Mouse (Mus musculus) embryonic facial prominence, embryonic 12.5 days (tissue): Measurements from ENCODE around the gene Actr10. TPM values are rescaled to one million over a fixed set of nuclear protein-coding genes. Genes with fewer than 3 reads are reported as not detected.
A peak's percentile ranks its signal among the peaks of the same experiment; 100 is the strongest.

Experiments used
- ATAC-seq: fragments of 200-750 bp; cut with Nextera tagmentation; 2 replicates; pipeline ENCODE4 v1.8.0; 2017; ENCODE audit not compliant: insufficient number of reproducible peaks, insufficient read depth, low FRiP score, low TSS enrichment
- H3K27ac ChIP-seq: fragments of 300-500 bp; sonication (generic); 2 replicates; pipeline ENCODE4 v1.5.1; 2016; ENCODE audit warnings: mild to moderate bottlenecking
- H3K27me3 ChIP-seq: fragments of 300-500 bp; sonication (generic); 2 replicates; pipeline ENCODE4 v1.6.1; 2016; ENCODE audit warnings: mild to moderate bottlenecking, moderate library complexity
- H3K36me3 ChIP-seq: fragments of 300-500 bp; sonication (generic); 2 replicates; pipeline ENCODE4 v1.6.1; 2016; ENCODE audit warnings: mild to moderate bottlenecking
- H3K4me1 ChIP-seq: fragments of 300-500 bp; sonication (generic); 2 replicates; pipeline ENCODE4 v1.6.1; 2016
- H3K4me2 ChIP-seq: fragments of 300-500 bp; sonication (generic); replicated peaks from 2 replicates; pipeline ENCODE4 v1.6.1; 2016; ENCODE audit warnings: mild to moderate bottlenecking, moderate library complexity
- H3K4me3 ChIP-seq: fragments of 300-500 bp; sonication (generic); 2 replicates; pipeline ENCODE4 v1.5.1; 2016; ENCODE audit warnings: mild to moderate bottlenecking
- H3K9ac ChIP-seq: fragments of 300-500 bp; sonication (generic); 2 replicates; pipeline ENCODE4 v1.6.1; 2016; ENCODE audit warnings: mild to moderate bottlenecking, moderate library complexity
- H3K9me3 ChIP-seq: fragments of 300-500 bp; sonication (generic); 2 replicates; pipeline ENCODE4 v1.6.1; 2016; ENCODE audit warnings: mild to moderate bottlenecking, moderate library complexity
- WGBS: fragments of 180-500 bp; shearing (Covaris S2); methylation state at CpG from one replicate; pipeline ENCODE4 v1.1.7; 2016; 5-methylcytosine and 5-hydroxymethylcytosine counted together
- polyA plus RNA-seq: library from polyadenylated mRNA; unstranded; fragments of >200 nt; fragmentation: Nextera tagmentation; extraction: Ambion mirVana; gene quantifications from 2 replicates; pipeline ENCODE4 v1.2.1, GENCODE M21; 2016

Gene Actr10
- polyA plus RNA-seq, 1 experiment from 2014 or later, result 237 TPM

GRCm38 (mm10) chr12:70968141-70968790, 30.6 kb downstream of the Actr10 start:
- ATAC-seq, result peak; percentile 85
- peak overlapping the region; percentile 70 for H3K9ac ChIP-seq
- peaks cover 7% of the 10 kb centered on the region; the same call in 1 of the 2 replicates for H3K4me1 ChIP-seq
- H3K4me2 ChIP-seq, result peak overlapping the region; percentile 63
- peaks cover 10% of the 10 kb centered on the region for H3K36me3 ChIP-seq
- no peaks in the 10 kb centered on the region for H3K9me3 ChIP-seq
- peak overlapping the region; percentile 96 for H3K27ac ChIP-seq
- WGBS, result under 1% methylated on average over 35 of the region's 35 CpGs
- H3K27me3 ChIP-seq, result no peaks in the 10 kb centered on the region
- H3K4me3 ChIP-seq, result peak overlapping the region; percentile 65

GRCm38 (mm10) chr12:70968791-70969307, 31.2 kb downstream of the Actr10 start:
- H3K4me1 ChIP-seq, result peaks cover 7% of the 10 kb centered on the region; the same call in 1 of the 2 replicates
- H3K4me3 ChIP-seq, result peak overlapping the region; percentile 65
- WGBS, result under 1% methylated on average over 15 of the region's 15 CpGs
- ATAC-seq, result no peak
- no peaks in the 10 kb centered on the region for H3K27me3 ChIP-seq
- peak overlapping the region; percentile 96 for H3K27ac ChIP-seq
- no peaks in the 10 kb centered on the region for H3K9me3 ChIP-seq
- peak overlapping the region; percentile 63 for H3K4me2 ChIP-seq
- no peak overlapping the region for H3K9ac ChIP-seq
- peaks cover 6% of the 10 kb centered on the region for H3K36me3 ChIP-seq

GRCm38 (mm10) chr12:70969485-70970184, 32.0 kb downstream of the Actr10 start:
- no peak for ATAC-seq
- Histone ChIP-seq H3K27me3 (no peaks in the 10 kb centered on the region), H3K4me1 (peaks cover 7% of the 10 kb centered on the region; the same call in 1 of the 2 replicates), H3K36me3 (no peaks in the 10 kb centered on the region), H3K9me3 (no peaks in the 10 kb centered on the region), H3K9ac (no peak overlapping the region), H3K4me2 (peak overlapping the region; percentile 42), H3K27ac (peak overlapping the region; percentile 17; the same call in 1 of the 2 replicates), H3K4me3 (peak overlapping the region; percentile 27)
- 5% methylated on average over 17 of the region's 17 CpGs for WGBS

GRCm38 (mm10) chr12:70973831-70974230, 36.2 kb downstream of the Actr10 start:
- H3K36me3 ChIP-seq, result peaks cover 7% of the 10 kb centered on the region; the same call in 1 of the 2 replicates
- H3K9ac ChIP-seq, result no peak overlapping the region
- 88% methylated on average over 4 of the region's 4 CpGs for WGBS
- peak overlapping the region; percentile 43; the same call in 1 of the 2 replicates for H3K4me2 ChIP-seq
- no peak overlapping the region for H3K27ac ChIP-seq
- H3K4me1 ChIP-seq, result peaks cover 7% of the 10 kb centered on the region
- ATAC-seq, result no peak
- H3K27me3 ChIP-seq, result no peaks in the 10 kb centered on the region
- no peaks in the 10 kb centered on the region for H3K9me3 ChIP-seq
- no peak overlapping the region for H3K4me3 ChIP-seq

- WGBS, result under 1% methylated on average over 71 of the region's 71 CpGs
- Histone ChIP-seq H3K9ac (peak within 1 kb of the TSS; percentile 94), H3K36me3 (peaks cover 13% of the 10 kb centered on the region; the same call in 1 of the 2 replicates), H3K4me3 (peak within 1 kb of the TSS; percentile 99), H3K27me3 (no peaks in the 10 kb centered on the region), H3K27ac (peak within 1 kb of the TSS; percentile 98), H3K4me2 (peak within 1 kb of the TSS; percentile 67), H3K9me3 (no peaks in the 10 kb centered on the region), H3K4me1 (peaks cover 7% of the 10 kb centered on the region)
- ATAC-seq, result peak; percentile 99
These were observed 37.0 kb downstream of the Actr10 start, which contains the start of gene Psma3 for GRCm38 (mm10) chr12:70974441-70975266. Gene Psma3, plus strand, starts transcription at chr12:70974621.

- Histone ChIP-seq H3K4me3 (peak overlapping the region; percentile 99), H3K9ac (peak overlapping the region; percentile 94), H3K4me2 (peak overlapping the region; percentile 67), H3K4me1 (peaks cover 7% of the 10 kb centered on the region), H3K27ac (peak overlapping the region; percentile 98), H3K9me3 (no peaks in the 10 kb centered on the region), H3K27me3 (no peaks in the 10 kb centered on the region), H3K36me3 (peaks cover 20% of the 10 kb centered on the region; the same call in 1 of the 2 replicates)
- ATAC-seq, result no peak
- 20% methylated on average over 10 of the region's 10 CpGs for WGBS
These were observed 37.7 kb downstream of the Actr10 start for GRCm38 (mm10) chr12:70975406-70975805.

- peaks cover 23% of the 10 kb centered on the region for H3K36me3 ChIP-seq
- ATAC-seq, result no peak
- H3K4me2 ChIP-seq, result peak overlapping the region; percentile 67
- peak overlapping the region; percentile 99 for H3K4me3 ChIP-seq
- no peaks in the 10 kb centered on the region for H3K27me3 ChIP-seq
- no peak overlapping the region; the same call in 1 of the 2 replicates for H3K9ac ChIP-seq
- WGBS, result 62% methylated on average over 3 of the region's 3 CpGs
- H3K9me3 ChIP-seq, result no peaks in the 10 kb centered on the region
- no peak overlapping the region for H3K27ac ChIP-seq
- H3K4me1 ChIP-seq, result peaks cover 7% of the 10 kb centered on the region
These were observed 38.2 kb downstream of the Actr10 start for GRCm38 (mm10) chr12:70975891-70976290.

GRCm38 (mm10) chr12:70978345-70978744, 40.7 kb downstream of the Actr10 start:
- H3K36me3 ChIP-seq, result peaks cover 34% of the 10 kb centered on the region
- ATAC-seq, result no peak
- H3K4me3 ChIP-seq, result no peak overlapping the region

GRCm38 (mm10) chr12:70984855-70985550, 47.3 kb downstream of the Actr10 start:
- WGBS, result 95% methylated on average over 7 of the region's 7 CpGs
- no peak for ATAC-seq
- no peak overlapping the region for H3K9ac ChIP-seq
- no peak overlapping the region for H3K4me3 ChIP-seq
- no peaks in the 10 kb centered on the region for H3K4me1 ChIP-seq
- H3K36me3 ChIP-seq, result peaks cover 74% of the 10 kb centered on the region
- H3K27ac ChIP-seq, result no peak overlapping the region
- H3K27me3 ChIP-seq, result no peaks in the 10 kb centered on the region
- no peaks in the 10 kb centered on the region for H3K9me3 ChIP-seq
- H3K4me2 ChIP-seq, result no peak overlapping the region

More at GRCm38 (mm10) chr12:70978345-70978744, 40.7 kb downstream of the Actr10 start:
- no peak overlapping the region for H3K9ac ChIP-seq
- H3K4me2 ChIP-seq, result no peak overlapping the region
- H3K4me1 ChIP-seq, result peaks cover 7% of the 10 kb centered on the region
- H3K27me3 ChIP-seq, result no peaks in the 10 kb centered on the region
- H3K9me3 ChIP-seq, result no peaks in the 10 kb centered on the region
- no peak overlapping the region for H3K27ac ChIP-seq
- WGBS, result 86% methylated on average over 7 of the region's 7 CpGs

GRCm38 (mm10) chr12:70997225-70997624, 59.6 kb downstream of the Actr10 start:
- Histone ChIP-seq H3K36me3 (peaks cover 42% of the 10 kb centered on the region), H3K4me3 (no peak overlapping the region), H3K9me3 (no peaks in the 10 kb centered on the region), H3K4me2 (no peak overlapping the region), H3K9ac (no peak overlapping the region), H3K27ac (no peak overlapping the region), H3K27me3 (no peaks in the 10 kb centered on the region), H3K4me1 (no peaks in the 10 kb centered on the region)
- ATAC-seq, result no peak
- WGBS, result 89% methylated on average over 5 of the region's 5 CpGs
